Mouse (Mus musculus): Measurements from ENCODE around the gene Upk2. TPM values are rescaled to one million over a fixed set of nuclear protein-coding genes. Genes with fewer than 3 reads are reported as not detected.
"Not testable (repeated sequence)": the region's sequence is repeated elsewhere in the genome, so short reads cannot be mapped to it uniquely, and the experiment has no call there.

The Upk2 gene
- total RNA-seq, 4 experiments from 2014 or later = 0.29 to 0.54 TPM; not detected in 2

- DNase-seq (ENCODE audit: low spot score in 2 of 2) = no peak
Measured at GRCm38 (mm10) chr9:44473184-44473583, 18.4 kb upstream of the Upk2 start.

- no peak for DNase-seq (ENCODE audit: low spot score in 2 of 2)
Measured at GRCm38 (mm10) chr9:44468800-44469199, 14.0 kb upstream of the Upk2 start.

GRCm38 (mm10) chr9:44468224-44468623, 13.4 kb upstream of the Upk2 start:
- no peak for DNase-seq (ENCODE audit: low spot score in 2 of 2)

GRCm38 (mm10) chr9:44461950-44462349, 7.2 kb upstream of the Upk2 start:
- DNase-seq (ENCODE audit: low spot score in 2 of 2) = no peak

GRCm38 (mm10) chr9:44457035-44457742, 2.4 kb upstream of the Upk2 start:
- DNase-seq (ENCODE audit: low spot score in 2 of 2) = no peak

- DNase-seq (ENCODE audit: low spot score in 2 of 2) = peak; percentile 72 to 78
Measured at GRCm38 (mm10) chr9:44454132-44454890, 465 bp downstream of the Upk2 start.

GRCm38 (mm10) chr9:44450387-44450786, 4.4 kb downstream of the Upk2 start:
- DNase-seq (ENCODE audit: low spot score in 2 of 2) = no peak

- DNase-seq (ENCODE audit: low spot score in 2 of 2) = not testable (repeated sequence)
Measured at GRCm38 (mm10) chr9:44444402-44445025, 10.3 kb downstream of the Upk2 start.

GRCm38 (mm10) chr9:44440961-44441360, 13.8 kb downstream of the Upk2 start, which contains the start of gene Foxr1:
Gene Foxr1, minus strand, starts transcription at chr9:44441136.
- DNase-seq (ENCODE audit: low spot score in 2 of 2) = no peak

- no peak for DNase-seq (ENCODE audit: low spot score in 2 of 2)
Measured at GRCm38 (mm10) chr9:44435747-44436146, 19.0 kb downstream of the Upk2 start.

- no peak for DNase-seq (ENCODE audit: low spot score in 2 of 2)
Measured at GRCm38 (mm10) chr9:44432577-44433185, 22.1 kb downstream of the Upk2 start.

GRCm38 (mm10) chr9:44423576-44423975, 31.2 kb downstream of the Upk2 start:
- DNase-seq (ENCODE audit: low spot score in 2 of 2) = no peak

GRCm38 (mm10) chr9:44420280-44420898, 34.4 kb downstream of the Upk2 start:
- no peak for DNase-seq (ENCODE audit: low spot score in 2 of 2)

- DNase-seq (ENCODE audit: low spot score in 2 of 2) = not testable (repeated sequence)
Measured at GRCm38 (mm10) chr9:44419730-44420129, 35.0 kb downstream of the Upk2 start.

GRCm38 (mm10) chr9:44418519-44419385, 36.0 kb downstream of the Upk2 start, which contains the start of gene Ccdc84:
Gene Ccdc84, minus strand, starts transcription at chr9:44418569.
- DNase-seq (ENCODE audit: low spot score in 2 of 2) = no peak

GRCm38 (mm10) chr9:44417892-44418363, 36.8 kb downstream of the Upk2 start:
- DNase-seq (ENCODE audit: low spot score in 2 of 2) = peak; percentile 90 to 93

GRCm38 (mm10) chr9:44417156-44417891, 37.5 kb downstream of the Upk2 start:
- DNase-seq (ENCODE audit: low spot score in 2 of 2) = no peak

GRCm38 (mm10) chr9:44412781-44413180, 42.0 kb downstream of the Upk2 start:
- no peak for DNase-seq (ENCODE audit: low spot score in 2 of 2)

GRCm38 (mm10) chr9:44412306-44412705, 42.5 kb downstream of the Upk2 start:
- DNase-seq (ENCODE audit: low spot score in 2 of 2) = no peak
